Mouse (Mus musculus): ENCODE results near the gene Omg. TPM values are rescaled to one million over a fixed set of nuclear protein-coding genes. Genes with fewer than 3 reads are reported as not detected.

The Omg gene
- polyA plus RNA-seq, 1 experiment from 2014 or later: 3.3 TPM

Other genes starting within 250 kb of the Omg start
- gene Wsb1, start 249.4 kb downstream of the Omg start, polyA plus RNA-seq (2015; fragmentation: Nextera tagmentation; extraction: Ambion mirVana): 517 and 614 TPM in 2 replicates
- gene Gm9964, start 207.2 kb downstream of the Omg start, polyA plus RNA-seq (2015; fragmentation: Nextera tagmentation; extraction: Ambion mirVana): not detected in 2 replicates
- gene Nf1, start 164.4 kb downstream of the Omg start, polyA plus RNA-seq (2015; fragmentation: Nextera tagmentation; extraction: Ambion mirVana): 7.2 and 8.0 TPM in 2 replicates
- gene Evi2b, start 19.7 kb upstream of the Omg start, polyA plus RNA-seq (2015; fragmentation: Nextera tagmentation; extraction: Ambion mirVana): 0.19 TPM in 1 of 2 replicates, not detected in the other
- gene Evi2, start 26.5 kb upstream of the Omg start, polyA plus RNA-seq (2015; fragmentation: Nextera tagmentation; extraction: Ambion mirVana): 0.62 and 1.1 TPM in 2 replicates
- 2.1 and 3.1 TPM in 2 replicates for gene Evi2a, start 26.5 kb upstream of the Omg start, polyA plus RNA-seq (2015; fragmentation: Nextera tagmentation; extraction: Ambion mirVana)
- gene Rab11fip4, start 87.1 kb upstream of the Omg start, polyA plus RNA-seq (2015; fragmentation: Nextera tagmentation; extraction: Ambion mirVana): 21.8 and 22.2 TPM in 2 replicates

Measured in midbrain, embryonic 13.5 days (tissue).